Mouse (Mus musculus): ENCODE measurements around the gene Magea6. TPM values are rescaled to one million over a fixed set of nuclear protein-coding genes. Genes with fewer than 3 reads are reported as not detected.
"Not testable (repeated sequence)": the region's sequence is repeated elsewhere in the genome, so short reads cannot be mapped to it uniquely, and the experiment has no call there.

Magea6 gene
- total RNA-seq (2021), result not detected in 2 replicates
- long read RNA-seq, result 0 reads

GRCm38 (mm10) chrX:154935887-154936286 lies at the start of gene Magea6:
TSS of gene Magea6 (minus strand) at chrX:154935987.
- not testable (repeated sequence) for DNase-seq

- DNase-seq, result not testable (repeated sequence)
These were observed 13.6 kb upstream of the Magea6 start, which contains the start of gene Magea3 for GRCm38 (mm10) chrX:154949405-154949804. TSS of gene Magea3 (minus strand) at chrX:154949505.

- DNase-seq, result not testable (repeated sequence)
These were observed 45.6 kb downstream of the Magea6 start, which contains the start of gene Cldn34b1 for GRCm38 (mm10) chrX:154890167-154890566. TSS of gene Cldn34b1 (minus strand) at chrX:154890267.

Other genes with a start within 250 kb of the Magea6 start
- not detected in 2 replicates for gene Cldn34b1, start 45.7 kb downstream of the Magea6 start, total RNA-seq (2021)
- gene Magea3, start 13.5 kb upstream of the Magea6 start, total RNA-seq (2021), result not detected in 2 replicates
- gene Magea8, start 59.9 kb upstream of the Magea6 start, total RNA-seq (2021), result not detected in 2 replicates
- not detected in 2 replicates for gene Magea5, start 127.2 kb upstream of the Magea6 start, total RNA-seq (2021)
- gene Magea1, start 153.8 kb upstream of the Magea6 start, total RNA-seq (2021), result not detected in 2 replicates
- not detected in 2 replicates for gene Magea2, start 157.7 kb upstream of the Magea6 start, total RNA-seq (2021)
- not detected in 2 replicates for gene Cldn34b2, start 192.4 kb upstream of the Magea6 start, total RNA-seq (2021)